Mouse (Mus musculus) heart, embryonic 12.5 days (tissue): Measurements from ENCODE around the gene Fcer2a. TPM values are rescaled to one million over a fixed set of nuclear protein-coding genes. Genes with fewer than 3 reads are reported as not detected.

Source experiments
- ATAC-seq: fragments of 200-750 bp; cut with Nextera tagmentation; 2 replicates; pipeline ENCODE4 v1.8.0; 2017; ENCODE audit warnings: moderate TSS enrichment, moderate library complexity; ENCODE audit not compliant: insufficient number of reproducible peaks, low FRiP score
- H3K27ac ChIP-seq: fragments of 300-500 bp; sonication (generic); 2 replicates; pipeline ENCODE4 v1.5.1; 2016; ENCODE audit warnings: mild to moderate bottlenecking, moderate library complexity; ENCODE audit not compliant: poor library complexity, severe bottlenecking
- H3K27me3 ChIP-seq: fragments of 300-500 bp; sonication (generic); replicated peaks from 2 replicates; pipeline ENCODE4 v1.6.1; 2016; ENCODE audit warnings: mild to moderate bottlenecking, moderate library complexity
- H3K36me3 ChIP-seq: fragments of 300-500 bp; sonication (generic); 2 replicates; pipeline ENCODE4 v1.6.1; 2016; ENCODE audit warnings: mild to moderate bottlenecking, moderate library complexity
- H3K4me1 ChIP-seq: fragments of 300-500 bp; sonication (generic); replicated peaks from 2 replicates; pipeline ENCODE4 v1.6.1; 2016; ENCODE audit warnings: mild to moderate bottlenecking
- H3K4me2 ChIP-seq: fragments of 300-500 bp; sonication (generic); 2 replicates; pipeline ENCODE4 v1.6.1; 2016; ENCODE audit warnings: mild to moderate bottlenecking, moderate library complexity
- H3K4me3 ChIP-seq: fragments of 300-500 bp; sonication (generic); 2 replicates; pipeline ENCODE4 v1.5.1; 2016; ENCODE audit warnings: mild to moderate bottlenecking
- H3K9ac ChIP-seq: fragments of 300-500 bp; sonication (generic); 2 replicates; pipeline ENCODE4 v1.6.1; 2016; ENCODE audit warnings: mild to moderate bottlenecking, moderate library complexity
- H3K9me3 ChIP-seq: fragments of 300-500 bp; sonication (generic); replicated peaks from 2 replicates; pipeline ENCODE4 v1.6.1; 2016; ENCODE audit warnings: mild to moderate bottlenecking, moderate library complexity
- WGBS: fragments of 180-500 bp; shearing (Covaris S2); methylation state at CpG from one replicate; pipeline ENCODE4 v1.1.7; 2016; 5-methylcytosine and 5-hydroxymethylcytosine counted together
- polyA plus RNA-seq: library from polyadenylated mRNA; unstranded; fragments of >200 nt; fragmentation: Nextera tagmentation; extraction: Ambion mirVana; gene quantifications from 2 replicates; pipeline ENCODE4 v1.2.1, GENCODE M21; 2016

The Fcer2a gene
- polyA plus RNA-seq, 1 experiment from 2014 or later: 0.14 TPM

DNA sequence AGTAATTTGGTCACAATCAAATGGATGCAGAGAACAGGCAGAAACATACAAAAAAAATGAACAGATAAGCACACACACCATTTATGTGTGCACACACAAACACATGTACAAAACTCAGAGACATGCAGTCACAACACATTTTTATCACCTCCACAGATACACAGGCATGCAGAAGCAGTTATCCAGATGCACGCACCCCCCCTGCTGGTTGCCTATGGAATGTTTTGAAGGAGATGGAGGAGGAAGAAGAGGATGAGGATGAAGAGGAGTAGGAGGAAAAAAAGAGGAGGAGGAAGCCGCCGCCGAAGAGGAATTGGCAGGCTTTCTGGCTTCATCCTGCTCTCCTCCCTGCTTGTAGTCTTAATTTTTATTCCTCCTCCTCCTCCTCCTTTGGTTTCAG is 11.7 kb upstream of the Fcer2a start:
- 52% methylated on average over 4 of the region's 4 CpGs for WGBS
- no peak for ATAC-seq
- Histone ChIP-seq H3K4me3 (no peak overlapping the region), H3K36me3 (no peaks in the 10 kb centered on the region), H3K4me1 (0 out of 2 replicates have a peak, but pooled peaks cover 4% of the 10 kb centered on the region), H3K4me2 (no peak overlapping the region), H3K9me3 (no peaks in the 10 kb centered on the region), H3K9ac (no peak overlapping the region), H3K27ac (no peak overlapping the region), H3K27me3 (no peaks in the 10 kb centered on the region)

DNA sequence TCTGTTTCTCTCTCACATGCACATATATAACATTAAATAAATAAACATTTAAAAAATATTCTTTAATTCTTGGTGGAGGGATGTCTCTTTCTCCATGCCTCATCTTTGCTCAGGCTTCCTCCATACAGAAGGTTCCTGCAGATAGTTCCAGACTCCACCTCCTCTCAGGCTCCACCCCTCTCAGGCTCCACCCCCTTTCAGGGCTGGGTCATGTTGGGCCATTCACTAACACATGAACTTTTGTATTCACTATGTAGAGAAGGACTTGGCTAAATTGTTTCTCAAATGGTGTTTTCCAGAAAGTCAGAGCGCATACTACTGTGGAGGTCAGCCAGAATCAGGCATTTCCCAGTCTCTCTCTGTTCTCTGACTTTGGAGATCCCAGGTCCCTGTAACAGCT is 7.5 kb upstream of the Fcer2a start:
- Histone ChIP-seq H3K27me3 (no peaks in the 10 kb centered on the region), H3K4me3 (no peak overlapping the region), H3K36me3 (no peaks in the 10 kb centered on the region), H3K9me3 (no peaks in the 10 kb centered on the region), H3K4me2 (no peak overlapping the region), H3K27ac (no peak overlapping the region), H3K9ac (no peak overlapping the region), H3K4me1 (no peaks in the 10 kb centered on the region)
- WGBS: 94% methylated on average over 1 of the region's 1 CpGs
- ATAC-seq: no peak

DNA sequence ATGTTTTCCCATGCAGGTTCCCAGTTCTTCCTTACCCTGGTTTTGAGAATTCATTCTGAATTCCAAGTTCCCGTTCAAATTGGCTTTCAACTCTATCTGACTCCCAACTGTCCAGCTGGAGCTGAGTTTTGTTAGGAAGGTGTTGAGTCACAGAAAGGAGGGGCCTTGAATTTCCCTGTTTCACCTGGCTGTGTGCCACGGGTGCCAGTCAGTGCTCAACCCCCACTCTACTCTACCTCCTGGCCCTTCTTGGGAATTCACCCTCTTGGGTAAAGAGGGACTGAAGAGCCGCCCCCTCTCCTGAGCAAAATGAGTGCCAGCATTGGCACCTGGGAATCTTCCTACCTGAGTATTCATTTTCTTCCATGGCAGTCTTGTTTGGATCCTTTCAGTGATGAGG is 3.2 kb downstream of the Fcer2a start:
- no peaks in the 10 kb centered on the region for H3K4me1 ChIP-seq
- no peak overlapping the region for H3K27ac ChIP-seq
- ATAC-seq: no peak
- H3K36me3 ChIP-seq: no peaks in the 10 kb centered on the region
- H3K9ac ChIP-seq: no peak overlapping the region
- 66% methylated on average over 3 of the region's 3 CpGs for WGBS
- no peak overlapping the region for H3K4me3 ChIP-seq
- H3K27me3 ChIP-seq: no peaks in the 10 kb centered on the region
- H3K4me2 ChIP-seq: no peak overlapping the region
- no peaks in the 10 kb centered on the region for H3K9me3 ChIP-seq

DNA sequence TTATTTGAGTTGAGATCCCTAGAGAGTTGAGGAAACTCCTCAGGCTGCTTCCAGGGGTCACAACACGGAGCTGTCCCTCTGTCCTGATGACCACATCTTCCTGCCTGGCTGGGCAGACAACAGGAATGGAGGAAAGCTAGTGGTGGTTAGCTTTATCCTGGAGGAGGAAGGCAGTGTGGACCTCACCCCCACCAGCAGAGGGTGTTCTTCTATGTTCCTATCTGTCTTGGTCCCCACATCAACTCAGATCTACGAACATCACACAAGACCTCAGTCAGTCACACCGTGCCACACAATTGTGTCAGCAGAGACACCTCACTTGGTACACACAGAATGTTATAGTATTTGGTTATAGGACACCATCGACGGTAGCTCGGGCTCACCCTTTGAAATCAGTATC is 6.4 kb downstream of the Fcer2a start:
- H3K9me3 ChIP-seq: no peaks in the 10 kb centered on the region
- H3K27me3 ChIP-seq: no peaks in the 10 kb centered on the region
- 0 out of 2 replicates have a peak, but pooled peaks cover 4% of the 10 kb centered on the region for H3K36me3 ChIP-seq
- no peak overlapping the region for H3K4me2 ChIP-seq
- H3K9ac ChIP-seq: no peak overlapping the region
- WGBS: 69% methylated on average over 6 of the region's 6 CpGs
- no peak for ATAC-seq
- H3K27ac ChIP-seq: no peak overlapping the region
- H3K4me1 ChIP-seq: no peaks in the 10 kb centered on the region
- no peak overlapping the region for H3K4me3 ChIP-seq

DNA sequence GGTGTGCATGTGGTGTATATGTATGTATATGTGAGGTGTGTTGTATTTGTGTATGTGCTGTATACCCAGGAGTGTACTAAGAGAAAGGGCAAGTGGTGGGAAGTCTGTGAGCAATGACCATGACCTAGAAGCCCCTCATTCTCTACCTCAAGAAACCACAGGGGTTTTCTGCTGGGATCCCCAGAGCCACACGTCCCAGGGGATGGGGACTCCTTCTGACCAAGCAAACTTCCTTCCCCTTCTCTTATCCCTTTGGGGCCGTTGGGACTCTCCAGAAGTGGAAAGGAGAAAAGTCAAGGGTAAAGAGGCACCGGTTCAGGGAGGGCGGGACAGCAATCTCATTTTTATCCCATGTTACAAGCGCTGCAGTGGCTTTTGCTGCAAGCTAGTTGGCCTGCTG is 8.6 kb downstream of the Fcer2a start:
- no peak for ATAC-seq
- WGBS: 57% methylated on average over 5 of the region's 5 CpGs

DNA sequence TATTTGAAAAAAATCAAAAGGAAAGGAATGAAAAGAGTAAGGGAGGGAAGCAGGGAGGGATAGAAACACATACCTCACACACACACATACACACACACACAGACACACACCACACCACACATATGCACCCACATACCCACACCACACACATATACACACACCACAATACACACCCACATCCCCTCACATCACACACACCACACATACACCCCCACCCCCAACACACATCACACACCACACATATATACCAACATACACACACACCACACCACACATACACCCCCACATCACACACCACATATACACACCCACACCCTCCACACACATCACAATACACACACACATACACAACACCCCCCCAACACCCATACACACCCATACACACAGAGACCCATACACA is 9.4 kb downstream of the Fcer2a start:
- H3K4me3 ChIP-seq: no peak overlapping the region
- H3K36me3 ChIP-seq: peaks cover 31% of the 10 kb centered on the region
- ATAC-seq: no peak
- no peaks in the 10 kb centered on the region for H3K9me3 ChIP-seq
- H3K27me3 ChIP-seq: no peaks in the 10 kb centered on the region
- H3K4me2 ChIP-seq: no peak overlapping the region
- H3K9ac ChIP-seq: no peak overlapping the region
- no peak overlapping the region for H3K27ac ChIP-seq
- no peaks in the 10 kb centered on the region for H3K4me1 ChIP-seq

More for the DNA sequence above, 8.6 kb downstream of the Fcer2a start:
- Histone ChIP-seq H3K27me3 (no peaks in the 10 kb centered on the region), H3K9ac (no peak overlapping the region), H3K4me3 (no peak overlapping the region), H3K27ac (no peak overlapping the region), H3K36me3 (peaks cover 22% of the 10 kb centered on the region), H3K9me3 (no peaks in the 10 kb centered on the region), H3K4me2 (no peak overlapping the region), H3K4me1 (no peaks in the 10 kb centered on the region)

DNA sequence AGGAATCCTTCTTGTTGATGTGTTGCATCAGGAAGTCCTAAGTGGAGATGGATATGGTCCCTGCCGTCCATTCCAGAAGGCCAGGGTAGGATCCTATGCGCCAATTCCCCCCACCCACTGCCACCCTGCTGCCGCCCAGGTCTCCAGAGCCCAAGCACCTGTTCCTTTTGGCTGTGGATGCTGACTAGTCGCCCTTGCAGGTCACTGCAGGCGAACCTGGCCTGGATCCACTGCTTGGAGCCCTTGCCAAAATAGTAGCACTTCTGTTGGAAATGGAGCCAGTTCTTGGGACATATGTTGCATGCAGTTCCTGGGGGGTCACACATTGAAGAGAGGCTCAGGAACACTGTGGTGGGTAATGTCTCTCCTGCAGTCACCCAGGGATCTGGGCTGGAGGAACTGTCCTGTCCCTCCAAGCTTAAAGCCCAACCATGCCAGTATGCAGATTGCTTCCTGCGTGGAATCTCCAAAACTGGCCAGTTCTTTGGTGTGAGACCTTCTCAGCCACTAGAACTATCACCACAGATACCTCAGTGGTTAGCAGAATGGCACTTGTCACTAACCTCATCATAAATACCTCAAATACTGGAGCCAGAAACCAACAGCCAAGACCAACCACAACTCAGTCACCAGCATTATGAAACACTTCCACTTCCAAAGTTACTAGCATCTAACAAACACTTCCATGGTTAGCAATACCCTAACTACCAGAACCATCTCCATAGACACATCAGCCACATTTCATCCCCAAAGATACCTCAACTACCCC is 10.4 kb downstream of the Fcer2a start:
- no peak for ATAC-seq
- Histone ChIP-seq H3K4me2 (no peak overlapping the region), H3K27ac (no peak overlapping the region), H3K4me1 (no peaks in the 10 kb centered on the region), H3K9ac (no peak overlapping the region), H3K36me3 (peaks cover 39% of the 10 kb centered on the region), H3K4me3 (no peak overlapping the region), H3K9me3 (no peaks in the 10 kb centered on the region), H3K27me3 (no peaks in the 10 kb centered on the region)
- 74% methylated on average over 6 of the region's 6 CpGs for WGBS

DNA sequence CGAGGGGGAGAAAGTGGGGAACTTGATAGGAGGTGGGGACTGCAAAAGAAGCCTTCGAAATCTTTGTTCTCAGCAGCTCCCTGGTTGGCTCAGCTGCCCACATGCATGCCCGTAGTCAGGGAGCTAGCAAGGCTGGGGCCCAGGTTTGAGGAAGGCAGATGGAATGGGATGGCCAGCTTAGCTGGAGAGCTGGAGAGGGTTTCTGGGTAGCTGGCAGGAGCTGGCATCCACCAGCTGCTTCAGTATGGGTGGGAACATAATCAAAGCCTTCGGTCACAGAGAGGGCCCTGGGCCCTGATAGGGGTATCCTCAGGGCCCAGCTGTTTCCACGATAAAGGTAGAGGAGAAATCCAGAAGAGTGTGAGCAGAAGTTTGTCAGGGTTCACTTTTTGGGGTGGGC is 11.5 kb downstream of the Fcer2a start:
- ATAC-seq: no peak
- Histone ChIP-seq H3K4me1 (peaks cover 6% of the 10 kb centered on the region), H3K9me3 (no peaks in the 10 kb centered on the region), H3K27ac (no peak overlapping the region), H3K4me3 (no peak overlapping the region), H3K4me2 (no peak overlapping the region), H3K9ac (no peak overlapping the region), H3K27me3 (no peaks in the 10 kb centered on the region), H3K36me3 (peaks cover 39% of the 10 kb centered on the region)
- whole genome bisulfite sequencing: 81% methylated on average over 5 of the region's 5 CpGs

DNA sequence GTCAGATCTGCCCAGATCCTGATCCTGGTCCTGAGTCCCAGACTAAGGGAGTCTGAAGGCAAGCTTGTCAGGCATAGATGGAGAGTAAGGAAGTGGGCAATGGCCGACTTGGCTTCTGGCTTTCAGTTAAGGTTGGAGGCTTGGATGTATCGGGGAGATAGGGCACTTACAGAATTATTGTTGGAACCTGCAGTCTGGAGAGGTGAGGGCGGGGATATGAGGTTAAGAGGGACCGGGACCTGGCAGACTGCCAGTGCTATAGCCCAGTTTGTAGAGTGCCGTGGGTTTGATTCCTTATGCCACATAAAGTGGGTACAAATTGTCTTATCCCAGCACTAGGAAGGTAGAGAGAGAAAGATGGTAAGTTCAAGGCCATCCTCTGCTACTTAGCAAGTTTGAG is 14.3 kb downstream of the Fcer2a start:
- H3K27me3 ChIP-seq: no peaks in the 10 kb centered on the region
- WGBS: 87% methylated on average over 5 of the region's 5 CpGs
- ATAC-seq: no peak
- no peak overlapping the region for H3K4me3 ChIP-seq
- H3K9ac ChIP-seq: no peak overlapping the region
- H3K9me3 ChIP-seq: no peaks in the 10 kb centered on the region
- peaks cover 39% of the 10 kb centered on the region for H3K36me3 ChIP-seq
- H3K4me1 ChIP-seq: peaks cover 10% of the 10 kb centered on the region
- H3K27ac ChIP-seq: no peak overlapping the region
- H3K4me2 ChIP-seq: no peak overlapping the region

DNA sequence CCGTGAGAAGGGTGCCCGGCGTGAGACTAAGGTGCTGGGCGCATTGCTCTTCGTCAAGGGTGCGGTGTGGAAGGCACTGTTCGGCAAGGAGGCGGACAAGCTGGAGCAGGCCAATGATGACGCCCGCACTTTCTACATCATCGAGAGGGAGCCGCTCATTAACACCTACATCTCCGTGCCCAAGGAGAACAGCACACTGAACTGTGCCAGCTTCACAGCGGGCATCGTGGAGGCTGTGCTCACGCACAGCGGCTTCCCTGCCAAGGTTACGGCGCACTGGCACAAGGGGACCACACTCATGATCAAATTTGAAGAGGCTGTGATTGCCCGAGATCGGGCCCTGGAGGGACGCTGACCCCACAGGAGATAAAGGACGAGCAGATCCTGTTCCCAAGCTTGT is 14.7 kb downstream of the Fcer2a start:
- Histone ChIP-seq H3K27ac (no peak overlapping the region), H3K4me3 (no peak overlapping the region), H3K36me3 (peaks cover 39% of the 10 kb centered on the region), H3K4me1 (peaks cover 10% of the 10 kb centered on the region), H3K9me3 (no peaks in the 10 kb centered on the region), H3K9ac (no peak overlapping the region), H3K27me3 (no peaks in the 10 kb centered on the region), H3K4me2 (no peak overlapping the region)
- no peak for ATAC-seq
- WGBS: 94% methylated on average over 23 of the region's 23 CpGs

DNA sequence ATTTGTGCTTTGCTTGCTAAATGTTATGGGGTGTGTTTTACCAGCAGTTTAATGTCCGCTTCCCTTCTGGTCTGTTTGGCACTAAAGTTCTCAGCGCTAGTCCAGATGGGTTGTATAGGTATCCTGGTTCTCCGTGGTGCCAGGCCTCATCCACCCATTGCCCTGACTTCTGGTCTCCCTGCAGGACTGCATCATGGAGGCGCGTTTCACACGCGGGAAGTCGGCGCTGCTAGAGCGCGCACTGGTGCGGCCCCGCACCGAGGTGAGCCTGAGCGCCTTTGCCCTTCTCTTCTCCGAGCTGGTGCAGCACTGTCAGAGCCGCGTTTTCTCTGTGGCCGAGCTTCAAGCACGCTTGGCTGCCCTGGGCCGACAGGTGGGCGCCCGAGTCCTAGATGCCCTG is 15.1 kb downstream of the Fcer2a start:
- no peak overlapping the region for H3K9ac ChIP-seq
- H3K4me3 ChIP-seq: no peak overlapping the region
- H3K27me3 ChIP-seq: no peaks in the 10 kb centered on the region
- no peak for ATAC-seq
- H3K4me2 ChIP-seq: no peak overlapping the region
- WGBS: 94% methylated on average over 23 of the region's 23 CpGs
- H3K9me3 ChIP-seq: no peaks in the 10 kb centered on the region
- peaks cover 10% of the 10 kb centered on the region for H3K4me1 ChIP-seq
- no peak overlapping the region for H3K27ac ChIP-seq
- peaks cover 39% of the 10 kb centered on the region for H3K36me3 ChIP-seq

DNA sequence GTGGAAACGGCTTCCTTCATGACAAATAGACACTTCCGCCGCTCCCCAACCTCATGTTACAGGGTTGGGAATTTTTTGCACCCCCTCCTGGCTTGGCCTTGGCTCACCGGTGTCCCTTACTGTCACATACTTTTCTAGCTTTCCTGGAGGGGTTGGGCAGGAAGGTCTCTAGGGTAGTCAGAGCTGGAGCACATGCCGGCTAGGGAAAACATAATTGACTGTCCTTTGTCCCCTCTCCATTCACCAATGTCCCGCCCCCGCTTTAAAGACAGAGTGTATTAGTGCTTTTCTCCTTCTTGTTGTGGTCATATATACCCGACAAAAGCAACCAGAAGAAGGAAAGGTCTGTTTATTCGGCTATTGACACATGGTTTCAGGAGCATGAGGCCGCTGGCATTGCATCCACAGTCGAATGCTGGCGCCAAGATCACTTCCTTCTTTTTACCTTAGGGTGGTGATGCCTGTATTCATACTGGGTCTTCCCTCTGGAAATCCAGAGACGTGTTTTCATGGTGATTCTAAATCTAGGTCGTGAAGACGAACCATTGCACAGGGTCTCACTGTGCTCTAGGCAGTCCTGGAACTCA is 16.9 kb downstream of the Fcer2a start:
- 3% methylated on average over 15 of the region's 15 CpGs for WGBS
- Histone ChIP-seq H3K36me3 (peaks cover 31% of the 10 kb centered on the region), H3K27ac (peak overlapping the region; percentile 92), H3K9ac (peak overlapping the region; percentile 99), H3K4me1 (peaks cover 14% of the 10 kb centered on the region), H3K27me3 (no peaks in the 10 kb centered on the region), H3K4me3 (peak overlapping the region; percentile 98), H3K9me3 (no peaks in the 10 kb centered on the region), H3K4me2 (peak overlapping the region; percentile 85)
- ATAC-seq: 0 out of 2 replicates have a peak, but pooled peaks have one; percentile 0
